Mouse (Mus musculus) heart, embryonic 11.5 days (tissue): ENCODE results near the gene Atf3. TPM values are rescaled to one million over a fixed set of nuclear protein-coding genes. Genes with fewer than 3 reads are reported as not detected.

Experiments used
- ATAC-seq: fragments of 200-750 bp; cut with Nextera tagmentation; replicated peaks from 2 replicates; pipeline ENCODE4 v1.8.0; 2017; ENCODE audit warnings: moderate library complexity; ENCODE audit not compliant: insufficient number of reproducible peaks, low FRiP score, low TSS enrichment
- H3K27ac ChIP-seq: fragments of 300-500 bp; sonication (generic); 2 replicates; pipeline ENCODE4 v1.5.1; 2014; ENCODE audit warnings: mild to moderate bottlenecking, low read depth, low read length
- H3K27me3 ChIP-seq: fragments of 300-500 bp; sonication (generic); 2 replicates; pipeline ENCODE4 v1.6.1; 2014; ENCODE audit warnings: mild to moderate bottlenecking, low read length, mixed read lengths; ENCODE audit not compliant: control insufficient read depth, insufficient read depth
- H3K36me3 ChIP-seq: fragments of 300-500 bp; sonication (generic); 2 replicates; pipeline ENCODE4 v1.6.1; 2014; ENCODE audit warnings: mild to moderate bottlenecking, low read length, moderate library complexity, mixed read lengths; ENCODE audit not compliant: control insufficient read depth, insufficient read depth
- H3K4me1 ChIP-seq: fragments of 300-500 bp; sonication (generic); 2 replicates; pipeline ENCODE4 v1.6.1; 2014; ENCODE audit warnings: low read length; ENCODE audit not compliant: control insufficient read depth, insufficient read depth
- H3K4me2 ChIP-seq: fragments of 300-500 bp; sonication (generic); 2 replicates; pipeline ENCODE4 v1.6.1; 2014; ENCODE audit warnings: mild to moderate bottlenecking, moderate library complexity
- H3K4me3 ChIP-seq: fragments of 300-500 bp; sonication (generic); 2 replicates; pipeline ENCODE4 v1.5.1; 2014; ENCODE audit warnings: low read depth, low read length
- H3K9ac ChIP-seq: fragments of 300-500 bp; sonication (generic); 2 replicates; pipeline ENCODE4 v1.6.1; 2014; ENCODE audit warnings: mild to moderate bottlenecking, low read depth, low read length, moderate library complexity
- H3K9me3 ChIP-seq: fragments of 300-500 bp; sonication (generic); replicated peaks from 2 replicates; pipeline ENCODE4 v1.6.1; 2016; ENCODE audit warnings: low read length; ENCODE audit not compliant: control insufficient read depth
- WGBS: fragments of 180-500 bp; shearing (Covaris S2); extraction: QIAGEN DNeasy Blood & Tissue Kit; methylation state at CpG from one replicate; pipeline ENCODE4 v1.1.7; 2014; ENCODE audit not compliant: insufficient replicate concordance; 5-methylcytosine and 5-hydroxymethylcytosine counted together
- polyA plus RNA-seq: library from polyadenylated mRNA; unstranded; fragments of >200 nt; fragmentation: Nextera tagmentation; extraction: Ambion mirVana; gene quantifications from 2 replicates; pipeline ENCODE4 v1.2.1, GENCODE M21; 2014

Atf3 gene
- polyA plus RNA-seq, 1 experiment from 2014 or later: 13.7 TPM

DNA sequence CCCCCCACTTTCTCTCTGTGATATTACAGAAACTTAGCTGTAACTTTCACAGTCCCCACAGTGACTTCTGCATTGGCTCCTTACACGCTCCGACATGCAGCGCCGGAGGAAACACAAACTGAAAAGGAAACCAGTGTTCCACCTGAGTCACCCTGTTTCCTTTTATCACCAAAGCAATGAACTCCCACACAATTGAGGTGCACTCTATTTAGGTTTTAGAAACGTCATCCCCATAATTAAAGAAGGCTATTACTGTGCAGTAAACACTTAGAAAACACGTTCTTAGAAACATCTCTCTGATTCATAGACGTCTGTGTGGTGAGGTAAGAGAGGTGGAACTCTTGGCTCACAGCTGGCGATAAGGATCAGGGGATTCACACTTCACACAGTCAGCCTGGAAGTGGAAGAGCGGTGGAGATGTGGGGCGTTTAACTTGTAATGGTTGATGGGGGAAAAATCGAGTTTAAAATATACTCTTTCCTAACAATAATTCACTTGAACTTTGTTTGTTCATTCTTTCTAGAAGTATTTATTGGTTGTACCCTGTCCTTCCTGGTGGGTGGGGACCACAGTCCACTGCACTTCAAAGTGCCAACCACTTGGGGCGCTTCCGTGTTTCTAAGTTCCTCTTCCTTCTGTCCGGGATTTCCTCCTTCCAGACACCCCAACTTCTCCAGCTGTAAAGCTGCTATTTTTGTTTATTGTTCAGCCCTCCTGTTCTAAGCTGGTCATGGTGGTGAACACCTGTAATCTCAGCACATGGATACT lies 24.0 kb downstream of the Atf3 start:
- peaks cover 2% of the 10 kb centered on the region; the same call in 1 of the 2 replicates for H3K27me3 ChIP-seq
- H3K4me3 ChIP-seq: no peak overlapping the region
- no peak overlapping the region for H3K27ac ChIP-seq
- H3K4me1 ChIP-seq: no peaks in the 10 kb centered on the region
- no peaks in the 10 kb centered on the region for H3K9me3 ChIP-seq
- no peaks in the 10 kb centered on the region for H3K36me3 ChIP-seq
- WGBS: 40% methylated on average over 14 of the region's 14 CpGs
- no peak overlapping the region for H3K4me2 ChIP-seq
- no peak overlapping the region for H3K9ac ChIP-seq
- no peak for ATAC-seq

GRCm38 (mm10) chr1:191192751-191193150 lies 25.1 kb downstream of the Atf3 start:
- no peak overlapping the region for H3K27ac ChIP-seq
- ATAC-seq: no peak
- H3K9ac ChIP-seq: no peak overlapping the region
- no peak overlapping the region for H3K4me3 ChIP-seq
- peaks cover 8% of the 10 kb centered on the region for H3K27me3 ChIP-seq
- H3K4me2 ChIP-seq: no peak overlapping the region
- H3K4me1 ChIP-seq: no peaks in the 10 kb centered on the region
- H3K36me3 ChIP-seq: no peaks in the 10 kb centered on the region
- WGBS: 84% methylated on average over 6 of the region's 6 CpGs
- no peaks in the 10 kb centered on the region for H3K9me3 ChIP-seq

DNA sequence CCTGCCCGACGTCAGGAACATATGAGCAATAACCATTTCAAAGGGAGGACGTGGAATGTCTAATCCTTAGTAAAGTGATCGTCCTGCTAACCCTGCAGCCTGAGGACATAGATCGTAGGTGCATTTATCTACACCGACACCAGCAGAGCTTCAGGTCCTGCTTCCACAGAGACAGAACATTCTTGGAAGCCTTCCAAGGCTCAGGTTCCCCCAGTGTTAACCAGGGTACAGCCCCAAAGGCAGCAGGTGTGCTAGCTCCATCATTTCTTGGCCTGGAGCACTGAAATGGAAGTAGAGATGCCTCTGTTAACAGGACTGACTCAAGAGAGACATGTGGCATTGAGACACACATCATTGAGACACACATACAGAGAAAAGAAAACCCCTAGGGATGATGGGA lies 25.6 kb downstream of the Atf3 start:
- Histone ChIP-seq H3K4me3 (no peak overlapping the region), H3K9ac (no peak overlapping the region), H3K36me3 (no peaks in the 10 kb centered on the region), H3K27me3 (peaks cover 8% of the 10 kb centered on the region), H3K4me1 (no peaks in the 10 kb centered on the region), H3K4me2 (no peak overlapping the region), H3K9me3 (no peaks in the 10 kb centered on the region), H3K27ac (no peak overlapping the region)
- ATAC-seq: no peak
- 70% methylated on average over 6 of the region's 6 CpGs for WGBS

DNA sequence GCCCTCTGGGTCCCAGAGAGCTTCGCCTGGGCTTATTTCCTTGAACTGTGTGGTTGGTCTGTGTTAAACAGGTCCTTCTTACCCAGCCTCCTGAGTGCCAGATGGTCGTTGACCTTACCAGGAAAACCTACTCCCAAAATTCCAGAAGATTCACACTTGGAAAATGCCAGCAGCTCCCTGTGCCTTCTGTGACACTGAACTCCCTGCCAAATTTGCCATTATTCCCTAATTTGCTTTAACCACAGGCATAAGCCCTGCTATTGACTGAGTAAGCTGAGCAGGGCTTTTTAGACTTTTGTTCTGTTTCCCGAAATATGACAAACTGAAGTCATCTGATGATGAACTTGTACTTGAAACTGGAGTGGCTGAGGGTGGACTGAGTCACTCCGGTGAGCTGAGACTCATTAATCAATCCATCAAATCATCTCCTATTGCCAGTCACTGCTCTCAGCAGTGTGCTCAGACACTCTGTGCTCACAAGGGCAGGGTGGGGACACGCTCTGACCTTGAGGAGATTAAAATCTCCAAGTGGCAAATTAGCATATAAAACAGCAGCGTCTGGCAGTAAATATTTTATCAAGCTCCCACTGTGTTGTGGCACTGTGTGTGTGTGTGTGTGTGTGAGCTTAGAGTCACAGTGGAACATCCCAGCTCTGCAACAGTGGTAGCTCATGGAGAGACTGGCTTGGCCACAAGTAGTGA lies 28.0 kb downstream of the Atf3 start:
- WGBS: 43% methylated on average over 6 of the region's 6 CpGs

GRCm38 (mm10) chr1:191186386-191186770 lies 31.5 kb downstream of the Atf3 start:
- no peak for ATAC-seq
- H3K9ac ChIP-seq: 0 out of 2 replicates have a peak overlapping the region, but pooled peaks have one; percentile 0
- peak overlapping the region; percentile 97 for H3K4me2 ChIP-seq
- H3K36me3 ChIP-seq: no peaks in the 10 kb centered on the region
- no peaks in the 10 kb centered on the region for H3K9me3 ChIP-seq
- no peak overlapping the region for H3K27ac ChIP-seq
- H3K4me1 ChIP-seq: peaks cover 24% of the 10 kb centered on the region
- H3K27me3 ChIP-seq: peaks cover 17% of the 10 kb centered on the region
- WGBS: 7% methylated on average over 7 of the region's 7 CpGs
- no peak overlapping the region for H3K4me3 ChIP-seq

More for the DNA sequence above, 28.0 kb downstream of the Atf3 start:
- no peak for ATAC-seq
- Histone ChIP-seq H3K36me3 (no peaks in the 10 kb centered on the region), H3K9ac (0 out of 2 replicates have a peak overlapping the region, but pooled peaks have one; percentile 0), H3K4me3 (no peak overlapping the region), H3K9me3 (no peaks in the 10 kb centered on the region), H3K4me1 (peaks cover 15% of the 10 kb centered on the region), H3K27ac (no peak overlapping the region), H3K4me2 (no peak overlapping the region), H3K27me3 (peaks cover 9% of the 10 kb centered on the region)

GRCm38 (mm10) chr1:191185761-191186385 lies 32.0 kb downstream of the Atf3 start:
- no peak overlapping the region for H3K27ac ChIP-seq
- peak overlapping the region; percentile 97 for H3K4me2 ChIP-seq
- H3K36me3 ChIP-seq: no peaks in the 10 kb centered on the region
- H3K4me3 ChIP-seq: peak overlapping the region; percentile 66
- H3K9me3 ChIP-seq: no peaks in the 10 kb centered on the region
- ATAC-seq: no peak
- H3K9ac ChIP-seq: peak overlapping the region; percentile 72
- H3K27me3 ChIP-seq: peaks cover 17% of the 10 kb centered on the region
- H3K4me1 ChIP-seq: peaks cover 27% of the 10 kb centered on the region
- under 1% methylated on average over 16 of the region's 16 CpGs for WGBS

DNA sequence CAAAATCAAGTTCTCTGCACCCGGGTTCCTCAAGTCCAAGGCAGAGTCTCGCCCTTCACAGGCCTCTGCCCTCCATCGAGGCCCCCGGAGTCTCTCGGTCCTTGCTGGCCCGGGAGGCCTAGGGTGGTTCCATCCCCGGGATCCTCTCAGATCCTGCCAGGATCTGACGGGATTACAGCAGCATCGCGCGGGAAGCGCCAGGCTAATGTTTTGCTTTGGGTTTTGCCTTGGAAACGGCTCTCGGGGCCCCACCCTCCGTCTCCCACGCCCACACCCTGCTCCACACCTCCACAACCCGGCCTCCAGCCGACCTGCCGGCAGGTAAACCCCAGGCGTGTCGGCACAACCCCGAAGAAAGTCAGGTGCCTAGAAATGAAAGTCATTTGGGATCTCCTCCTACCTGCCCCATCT lies 33.0 kb downstream of the Atf3 start:
- H3K4me2 ChIP-seq: peak overlapping the region; percentile 97
- H3K9ac ChIP-seq: peak overlapping the region; percentile 72
- no peak overlapping the region for H3K27ac ChIP-seq
- peaks cover 17% of the 10 kb centered on the region for H3K27me3 ChIP-seq
- no peak for ATAC-seq
- no peaks in the 10 kb centered on the region for H3K9me3 ChIP-seq
- H3K4me3 ChIP-seq: peak overlapping the region; percentile 66
- H3K36me3 ChIP-seq: no peaks in the 10 kb centered on the region
- peaks cover 35% of the 10 kb centered on the region for H3K4me1 ChIP-seq
- WGBS: 1% methylated on average over 22 of the region's 22 CpGs

DNA sequence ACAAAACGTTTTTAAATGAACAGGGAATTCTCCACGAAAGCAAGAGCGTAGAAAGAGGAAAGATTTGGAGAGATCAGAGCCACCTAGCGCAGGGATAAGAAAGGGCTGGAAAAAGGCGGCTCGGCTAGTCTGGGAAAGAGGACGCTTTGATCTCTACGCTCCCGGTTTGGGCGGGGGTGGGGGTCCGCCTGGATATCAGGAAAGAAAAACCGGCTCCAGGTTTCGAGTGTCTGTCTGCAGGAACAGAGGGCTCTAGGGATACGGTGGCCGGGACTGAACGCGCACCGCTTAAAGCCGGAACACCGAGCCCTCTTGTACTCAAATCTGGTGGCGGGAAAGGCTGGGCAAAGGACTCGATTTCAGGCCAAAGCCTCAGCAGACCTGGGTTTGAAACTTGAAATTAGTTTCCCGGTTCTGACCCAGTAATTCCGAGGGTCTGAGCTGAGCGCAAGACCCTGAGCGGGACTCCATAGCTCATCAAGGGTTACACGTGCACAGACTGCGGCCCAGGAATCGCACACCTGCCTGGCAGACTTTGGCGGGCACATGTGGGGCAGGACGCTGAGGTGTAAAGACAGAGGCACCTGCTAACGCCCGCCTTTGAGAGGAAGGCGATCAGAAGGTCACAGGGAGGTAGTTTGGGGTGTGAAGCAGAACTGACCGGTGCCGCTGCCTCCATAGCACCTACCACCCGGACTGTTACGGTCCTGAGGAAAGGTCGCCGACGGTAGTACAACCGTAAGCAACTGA lies 33.6 kb downstream of the Atf3 start:
- Histone ChIP-seq H3K27ac (peak overlapping the region; percentile 63), H3K27me3 (peaks cover 15% of the 10 kb centered on the region), H3K36me3 (no peaks in the 10 kb centered on the region), H3K9ac (peak overlapping the region; percentile 72), H3K9me3 (no peaks in the 10 kb centered on the region), H3K4me2 (peak overlapping the region; percentile 97), H3K4me1 (peaks cover 41% of the 10 kb centered on the region), H3K4me3 (peak overlapping the region; percentile 66)
- 1% methylated on average over 42 of the region's 42 CpGs for WGBS
- no peak for ATAC-seq
